Mouse (Mus musculus) MEL (cell line): ENCODE data around the gene Yipf1.

Source experiments
- EP300 ChIP-seq, 2 experiments: IDR thresholded peaks; 2 replicates each; pipeline ENCODE4 v1.6.1; 2011; ENCODE audit warnings: improper control_type of control experiment in 2 of 2, low read length in 2 of 2, low read depth in 1 of 2, mild to moderate bottlenecking in 1 of 2
- ETS1 ChIP-seq: IDR thresholded peaks from 2 replicates; pipeline ENCODE4 v1.6.1; 2012; ENCODE audit warnings: low read depth, mild to moderate bottlenecking, inconsistent platforms, low read length, improper control_type of control experiment, moderate library complexity
- GATA1 ChIP-seq: IDR thresholded peaks from 2 replicates; pipeline ENCODE4 v1.6.1; 2011; ENCODE audit warnings: low read depth, low read length, improper control_type of control experiment
- JUND ChIP-seq: IDR thresholded peaks from 2 replicates; pipeline ENCODE4 v1.6.1; 2011; ENCODE audit warnings: low read depth, mild to moderate bottlenecking, improper control_type of control experiment, low read length
- MAX ChIP-seq: IDR thresholded peaks from 2 replicates; pipeline ENCODE4 v1.6.1; 2011; ENCODE audit warnings: low read length, improper control_type of control experiment
- NELFE ChIP-seq: IDR thresholded peaks from 2 replicates; pipeline ENCODE4 v1.6.1; 2011; ENCODE audit warnings: low read depth, low read length, improper control_type of control experiment
- NRF1 ChIP-seq: IDR thresholded peaks from 2 replicates; pipeline ENCODE4 v1.6.1; 2014; ENCODE audit warnings: low read depth, mild to moderate bottlenecking, inconsistent platforms, low read length, improper control_type of control experiment, moderate library complexity; ENCODE audit not compliant: poor library complexity, insufficient read depth, severe bottlenecking
- POLR2A ChIP-seq, 2 experiments: IDR thresholded peaks; 2 replicates each; pipeline ENCODE4 v1.6.1; 2011 to 2012; ENCODE audit warnings: low read length in 2 of 2, mild to moderate bottlenecking in 2 of 2, control low read depth in 1 of 2, improper control_type of control experiment in 1 of 2, low read depth in 1 of 2, moderate library complexity in 1 of 2; ENCODE audit not compliant: control insufficient read depth in 1 of 2, insufficient read depth in 1 of 2, poor library complexity in 1 of 2
- POLR2AphosphoS2 ChIP-seq: IDR thresholded peaks from 2 replicates; pipeline ENCODE4 v1.6.1; 2011; ENCODE audit warnings: low read length, improper control_type of control experiment
- TAL1 ChIP-seq: IDR thresholded peaks from 2 replicates; pipeline ENCODE4 v1.6.1; 2012; ENCODE audit warnings: mild to moderate bottlenecking, inconsistent platforms, low read length, moderate library complexity, mixed read lengths
- TCF12 ChIP-seq: IDR thresholded peaks from 2 replicates; pipeline ENCODE4 v1.6.1; 2014; ENCODE audit warnings: low read depth, mild to moderate bottlenecking, inconsistent platforms, low read length, improper control_type of control experiment, moderate library complexity

DNA sequence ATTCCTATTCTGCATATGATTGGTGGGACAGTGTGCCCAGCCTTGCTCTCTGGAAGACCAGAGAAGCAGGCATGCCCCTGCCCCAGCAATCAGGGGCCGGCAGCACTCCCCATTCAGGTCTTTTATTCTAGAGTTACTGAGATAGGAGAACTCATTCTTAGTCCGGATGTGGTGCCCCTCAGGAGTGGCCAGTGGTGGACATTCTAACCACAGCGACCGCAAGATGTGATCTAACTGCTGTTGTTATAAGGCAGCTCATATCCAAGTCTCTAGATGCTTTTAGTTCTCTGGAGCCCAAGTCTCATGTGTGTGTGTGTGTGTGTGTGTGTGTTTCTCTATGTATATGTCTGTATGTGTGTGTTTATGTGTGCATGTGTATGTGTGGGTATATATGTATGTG lies 13.8 kb upstream of the Yipf1 start:
- TF ChIP-seq TAL1: no peak
- no peak for TF ChIP-seq POLR2A (IDR thresholded peaks at IDR 0.05; ENCODE audit: control insufficient read depth in 1 of 2, insufficient read depth in 1 of 2, low read depth in 1 of 2, low read length in 2 of 2, poor library complexity in 1 of 2)
- TF ChIP-seq JUND: no peak
- TF ChIP-seq NELFE: no peak
- TF ChIP-seq POLR2AphosphoS2: no peak
- no peak for TF ChIP-seq NRF1
- no peak for TF ChIP-seq EP300 (IDR thresholded peaks at IDR 0.05; ENCODE audit: low read depth in 1 of 2, low read length in 2 of 2)
- no peak for TF ChIP-seq MAX
- TF ChIP-seq ETS1: no peak
- TF ChIP-seq GATA1: no peak
- no peak for TF ChIP-seq TCF12
